Comparison of ENCODE assay signal across 8 mouse cellular contexts in the genomic region with DNA sequence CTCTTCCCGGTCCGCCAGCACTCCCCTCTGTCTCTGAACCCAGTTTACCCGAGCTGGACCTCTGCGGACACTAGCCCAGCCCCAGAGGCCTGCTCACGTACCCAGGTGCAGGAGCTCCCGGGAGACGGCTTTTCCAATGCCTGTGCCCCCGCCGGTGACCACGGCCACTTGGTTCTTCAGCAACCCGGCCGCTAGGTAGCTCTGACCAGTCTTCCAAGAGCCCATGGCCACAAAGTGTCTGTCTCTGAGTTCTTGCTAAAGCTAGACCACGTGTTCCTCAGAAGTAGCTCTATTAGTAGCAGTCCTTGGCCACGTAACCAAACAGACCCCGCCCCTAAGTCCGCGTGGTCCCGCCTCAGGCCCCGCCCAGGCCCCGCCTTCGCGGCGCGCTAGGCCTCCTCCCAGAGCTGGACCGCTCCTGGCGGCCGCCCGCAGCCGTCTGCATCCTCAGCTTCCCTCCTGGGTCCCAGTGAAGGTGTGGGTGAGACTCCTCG. TPM values are rescaled to one million over a fixed set of nuclear protein-coding genes. Genes with fewer than 3 reads are reported as not detected.
DNase-seq lines count a peak whose midpoint lies in the region; ATAC-seq and TF ChIP-seq lines count a peak whose summit lies in the region.

Pecr (minus strand) TSS at position 323 of the 494 bp plus-strand sequence.
Tmem169 (plus strand) TSS at position 378 of the 494 bp plus-strand sequence.

- no peak for TF ChIP-seq CTCF in cortical plate, adult 2 months (IDR thresholded peaks at IDR 0.05; ENCODE audit: extremely low read depth, insufficient read depth, low read length)

- intact Hi-C loops in left cerebral cortex, postnatal 10 days (cut with DNase I): no loop called here

- peak within 1 kb of the TSS; percentile 70 for H3K4me3 ChIP-seq in cortical plate, adult 2 months (ENCODE audit: insufficient read depth, low read length)

- TF ChIP-seq POLR2A in cortical plate, adult 2 months (IDR thresholded peaks at IDR 0.05; ENCODE audit: extremely low read depth, insufficient read depth, low read length): peak; percentile 88

- peak; percentile 95 for DNase-seq in gastrocnemius, postnatal 10 days
- peak; percentile 91 to 94 for DNase-seq in left cerebral cortex, postnatal 10 days (ENCODE audit: extremely low spot score in 1 of 2, low spot score in 2 of 2)
- DNase-seq in right cerebral cortex, postnatal 25 days: peak; percentile 93
- peak; percentile 91 to 94 for DNase-seq in urinary bladder, postnatal 4 days (ENCODE audit: low spot score in 2 of 2)

- peak; percentile 99 for ATAC-seq in activated CD4-positive, CD25-positive, alpha-beta regulatory T cell, adult 4 months
- ATAC-seq in inflammation-experienced regulatory T-cells, adult 6 months: peak; percentile 98
- peak; percentile 99 for ATAC-seq in megakaryocyte-erythroid progenitor cell, adult 5-6 weeks (replicated peaks; ENCODE audit: low FRiP score, low TSS enrichment, poor library complexity, severe bottlenecking)

- peaks cover 2% of the 10 kb centered on the region; the same call in 1 of the 2 replicates for H3K4me1 ChIP-seq in cortical plate, adult 2 months (ENCODE audit: control insufficient read depth, insufficient read depth, low read length)

- H3K27ac ChIP-seq in cortical plate, adult 2 months (ENCODE audit: insufficient read depth, low read length): no peak within 1 kb of the TSS

RNA-seq across cellular contexts. Expression of gene Pecr, which starts in this region (rescaled TPM):
- polyA plus RNA-seq in activated CD4-positive, CD25-positive, alpha-beta regulatory T cell, adult 4 months (2017; shearing (Covaris generic)): 1 to 10 TPM; 3.8 to 4.8 TPM
- polyA plus RNA-seq in cortical plate, adult 2 months (2012; rRNA removed): 7.2 and 7.4 TPM in 2 replicates
- 10 to 100 TPM; 18.8 to 20.1 TPM for total RNA-seq in gastrocnemius, postnatal 10 days (2021)
- polyA plus RNA-seq in inflammation-experienced regulatory T-cells, adult 6 months (2017; shearing (Covaris generic)): 1 to 10 TPM; 3.4 to 4.2 (median 4.1) TPM
- total RNA-seq in left cerebral cortex, postnatal 10 days (2021): 1 to 10 TPM; 5.0 TPM
- total RNA-seq in megakaryocyte-erythroid progenitor cell, adult 5-6 weeks (2014; fragmentation: Nextera tagmentation): 16.5 and 18.1 TPM in 2 replicates
- total RNA-seq in megakaryocyte-erythroid progenitor cell, adult 5-6 weeks (2017): 13.3 and 23.8 TPM in 2 replicates

RNA-seq across cellular contexts. Expression of gene Tmem169, which starts in this region (rescaled TPM):
- polyA plus RNA-seq in activated CD4-positive, CD25-positive, alpha-beta regulatory T cell, adult 4 months (2017; shearing (Covaris generic)): under 1 TPM in 1 of 2 experiments, not detected in 1; 0.15 TPM
- 15.9 and 18.2 TPM in 2 replicates for polyA plus RNA-seq in cortical plate, adult 2 months (2012; rRNA removed)
- total RNA-seq in gastrocnemius, postnatal 10 days (2021): under 1 TPM; 0.26 to 0.32 TPM
- polyA plus RNA-seq in inflammation-experienced regulatory T-cells, adult 6 months (2017; shearing (Covaris generic)): not detected
- 10 to 100 TPM; 35.7 to 39.7 TPM for total RNA-seq in left cerebral cortex, postnatal 10 days (2021)
- not detected in 2 replicates for total RNA-seq in megakaryocyte-erythroid progenitor cell, adult 5-6 weeks (2014; fragmentation: Nextera tagmentation)
- total RNA-seq in megakaryocyte-erythroid progenitor cell, adult 5-6 weeks (2017): 0.08 TPM in 1 of 2 replicates, not detected in the other

Comparison
In these comparisons a context has a peak if more than half of its experiments do, and no peak if none do; other contexts are left out.
1. RNA of gene Tmem169 (total RNA-seq): 35.7 to 39.7 TPM in left cerebral cortex, postnatal 10 days; 0.26 to 0.32 TPM in gastrocnemius, postnatal 10 days and 0.08 TPM in megakaryocyte-erythroid progenitor cell, adult 5-6 weeks; every median in the first group is over 10 times any median in the second.
2. RNA of gene Tmem169 (polyA plus RNA-seq): 15.9 to 18.2 TPM in cortical plate, adult 2 months; 0.15 TPM in activated CD4-positive, CD25-positive, alpha-beta regulatory T cell, adult 4 months and not detected in inflammation-experienced regulatory T-cells, adult 6 months; every median in the first group is over 10 times any median in the second.
3. Peak in every context shown above with its lines, with median percentiles within 50 percentile points of each other: ATAC-seq and DNase-seq.